Mouse (Mus musculus) CH12.LX (cell line): Measurements from ENCODE around the gene Mon1b.

Experiments
- CTCF ChIP-seq, 2 experiments: IDR thresholded peaks in 1 of 2; conservative IDR thresholded peaks in 1 of 2; 2 replicates each; pipeline ENCODE4 v1.5.1; 2011 to 2012; ENCODE audit warnings: low read depth in 2 of 2, low read length in 2 of 2, improper control_type of control experiment in 1 of 2, inconsistent platforms in 1 of 2, mild to moderate bottlenecking in 1 of 2, moderate library complexity in 1 of 2
- IRF4 ChIP-seq: IDR thresholded peaks from 2 replicates; pipeline ENCODE4 v1.6.1; 2014; ENCODE audit warnings: low read depth, mild to moderate bottlenecking, inconsistent platforms, low read length, improper control_type of control experiment
- POLR2A ChIP-seq: IDR thresholded peaks from 2 replicates; pipeline ENCODE4 v1.6.1; 2011; ENCODE audit warnings: low read depth, mild to moderate bottlenecking, improper control_type of control experiment, low read length
- RAD21 ChIP-seq: IDR thresholded peaks from 2 replicates; pipeline ENCODE4 v1.6.1; 2011; ENCODE audit warnings: low read depth, mild to moderate bottlenecking, low read length, improper control_type of control experiment, moderate library complexity
- SIN3A ChIP-seq: IDR thresholded peaks from 2 replicates; pipeline ENCODE4 v1.6.1; 2012; ENCODE audit warnings: low read length, improper control_type of control experiment, inconsistent platforms
- USF1 ChIP-seq: IDR thresholded peaks from 2 replicates; pipeline ENCODE4 v1.6.1; 2014; ENCODE audit warnings: low read depth, mild to moderate bottlenecking, inconsistent platforms, low read length, improper control_type of control experiment
- ZMIZ1 ChIP-seq: IDR thresholded peaks from 2 replicates; pipeline ENCODE4 v1.6.1; 2012; ENCODE audit warnings: low read depth, mild to moderate bottlenecking, inconsistent platforms, low read length, improper control_type of control experiment

DNA sequence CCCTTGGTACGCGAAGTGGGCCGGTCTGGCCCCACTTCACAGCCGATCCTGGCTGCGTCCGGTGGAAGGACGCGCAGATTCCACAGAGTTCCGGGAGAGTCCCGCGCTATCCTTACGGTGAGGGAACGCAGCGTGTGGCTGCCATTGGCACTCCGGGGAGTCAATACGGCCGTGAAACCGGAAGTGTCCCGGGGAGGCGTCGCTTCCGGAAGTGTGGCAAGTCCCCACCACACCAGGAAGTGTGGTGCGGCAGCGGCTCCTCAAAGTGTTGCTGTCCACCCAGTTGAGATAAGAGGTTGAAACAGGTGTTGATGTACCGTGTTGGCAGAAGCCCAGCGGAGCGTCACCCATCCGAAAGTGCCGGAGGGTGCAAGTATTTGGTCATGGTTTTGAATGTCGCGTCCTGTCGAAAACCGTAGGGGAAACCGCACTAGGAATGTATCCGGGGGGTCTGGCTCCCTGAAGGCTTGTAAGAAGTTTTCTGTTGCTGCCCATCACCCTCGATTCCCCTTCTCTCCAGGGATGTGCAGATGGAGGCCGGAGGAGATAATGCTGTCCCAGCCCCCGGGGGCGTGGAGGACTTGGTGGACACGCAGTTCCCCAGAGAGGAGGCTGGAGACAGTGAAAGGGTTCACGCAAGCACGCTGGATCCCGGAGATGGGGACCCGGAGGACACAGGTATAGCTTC lies 349 bp downstream of the Mon1b start:
- TF ChIP-seq USF1 (no peak), CTCF (conservative IDR thresholded peaks at IDR 0.05 in 1 of 2, IDR thresholded peaks at IDR 0.05 in 1 of 2; ENCODE audit: low read depth in 2 of 2, low read length in 2 of 2) (no peak), ZMIZ1 (peak; percentile 63; the same call in 1 of the 2 replicates), SIN3A (peak; percentile 92), RAD21 (no peak), POLR2A (peak; percentile 69; the same call in 1 of the 2 replicates), IRF4 (peak; percentile 67)
